Mouse (Mus musculus) mouse embryonic stem cell (cell line): ENCODE data around the gene Tssk2.

Source experiments
- in situ Hi-C, 2 experiments: fragments of 300-500 bp; cut with MboI; formaldehyde crosslinking; loops; 1 replicate in 1 of 2; 3 replicates in 1 of 2; pipeline ENCODE4 v1.14.3; 2019 to 2020; ENCODE audit warnings: low sequenced_read_pairs in 2 of 2, low pct_unique_long_range_greater_than_20kb in 1 of 2, mixed read lengths in 1 of 2; ENCODE audit not compliant: unreplicated experiment in 1 of 2

Tssk2 gene

DNA sequence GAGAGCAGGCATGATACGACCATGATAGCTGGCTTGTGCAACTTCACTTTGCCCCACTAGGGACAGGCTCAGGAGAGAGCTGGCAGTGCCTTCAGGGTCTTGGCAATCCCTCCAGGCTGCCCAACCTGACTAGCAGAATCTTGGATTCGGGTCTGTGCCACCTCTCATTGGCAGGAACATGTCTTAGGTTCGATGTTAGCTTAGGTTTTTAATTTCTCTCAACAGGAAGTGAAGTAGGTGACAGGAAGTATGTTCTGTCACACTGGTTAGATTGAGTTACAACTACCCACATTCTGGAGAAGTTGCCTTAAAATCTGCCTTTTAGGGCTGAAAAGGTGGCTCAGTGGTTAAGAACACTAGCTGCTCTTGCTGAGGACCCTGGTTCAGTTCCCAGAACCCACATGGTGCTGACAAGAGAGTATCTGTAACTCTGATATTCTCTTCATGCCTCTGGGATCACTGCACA lies 36.0 kb downstream of the Tssk2 start:
- in situ Hi-C loops = no loop called here

DNA sequence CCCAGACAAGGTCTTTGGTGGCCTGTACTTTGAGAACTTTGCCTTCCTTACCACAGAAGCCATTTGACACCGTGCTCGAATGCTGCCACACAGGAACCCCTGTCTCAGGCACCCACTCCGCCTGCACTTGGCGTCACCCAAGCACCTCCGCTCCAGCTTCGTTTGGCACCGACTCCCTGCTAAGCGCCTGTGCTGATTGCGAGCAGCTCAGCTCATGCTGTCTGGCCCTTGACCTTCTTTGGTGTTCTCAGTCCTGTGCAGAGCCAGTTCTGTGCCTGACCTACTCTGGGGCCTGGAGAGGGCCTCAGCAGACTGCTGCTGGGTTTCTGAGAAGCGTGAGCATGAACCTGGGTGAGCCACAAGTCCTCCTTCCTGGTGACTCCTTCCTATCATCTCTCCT lies 38.3 kb downstream of the Tssk2 start:
- in situ Hi-C loops = no loop called here

DNA sequence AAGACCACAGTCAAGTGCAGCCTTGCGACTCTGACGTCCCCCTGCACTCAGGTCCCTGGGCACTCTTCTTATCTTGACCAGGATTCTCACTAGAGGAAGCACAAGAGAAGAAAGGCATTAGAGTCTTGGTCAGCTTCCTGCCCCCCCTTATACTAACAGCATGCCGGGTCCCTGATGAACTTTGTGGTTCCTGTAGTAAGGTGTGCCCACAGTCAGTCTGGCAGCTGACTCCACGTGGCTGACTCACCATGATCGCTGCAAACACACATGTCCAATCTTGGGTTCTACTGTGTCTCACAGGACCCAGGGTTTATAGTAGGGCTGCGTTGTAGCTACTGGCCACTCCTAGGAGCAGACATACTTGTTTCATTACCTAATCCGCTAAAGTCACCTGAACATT lies 39.8 kb downstream of the Tssk2 start:
- in situ Hi-C loops = no loop called here

DNA sequence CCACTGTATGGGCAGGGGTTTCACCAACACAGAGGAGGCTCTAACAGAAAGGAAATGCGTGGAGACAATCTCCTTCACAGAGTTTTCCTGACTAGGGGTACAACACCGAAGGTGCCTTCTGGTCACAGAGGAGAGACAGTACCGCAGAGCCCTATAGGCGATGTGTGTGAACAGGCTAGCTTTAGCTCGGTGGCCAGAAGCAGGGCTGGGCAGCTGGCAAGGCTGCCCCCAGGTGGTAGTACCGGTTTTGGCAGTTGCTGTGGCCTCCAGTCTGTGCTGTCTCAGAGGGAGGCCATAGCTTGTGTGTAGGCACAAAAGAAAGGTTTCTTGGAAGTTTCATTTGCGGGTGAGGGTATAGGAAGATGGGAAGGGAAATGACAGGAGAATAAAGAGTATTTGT lies 40.4 kb downstream of the Tssk2 start:
- in situ Hi-C loops = no loop called here

DNA sequence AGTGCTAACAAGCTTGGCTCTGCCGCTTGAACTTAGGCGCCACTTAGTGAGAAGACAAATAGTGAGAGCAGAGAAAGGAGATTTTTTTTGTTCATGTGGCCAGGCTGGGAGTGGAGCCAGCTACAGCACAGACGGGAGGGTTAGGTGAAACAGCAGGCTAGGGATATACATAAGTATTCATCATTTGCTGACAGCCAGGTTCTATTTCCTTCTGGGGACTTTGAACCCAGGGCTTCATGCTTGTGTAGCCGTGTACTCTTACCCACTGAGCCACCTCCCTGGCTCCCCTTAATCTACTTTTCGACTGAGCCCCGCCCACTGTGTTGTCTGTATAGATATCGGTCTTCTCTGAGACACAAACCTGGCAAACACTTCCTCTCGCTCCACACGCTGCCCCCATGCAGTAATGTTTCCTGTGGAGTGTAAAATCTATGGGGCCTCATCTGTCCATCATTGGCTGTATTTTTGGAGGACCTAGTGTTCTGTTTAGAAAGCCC lies 40.9 kb downstream of the Tssk2 start:
- in situ Hi-C loops = no loop called here

DNA sequence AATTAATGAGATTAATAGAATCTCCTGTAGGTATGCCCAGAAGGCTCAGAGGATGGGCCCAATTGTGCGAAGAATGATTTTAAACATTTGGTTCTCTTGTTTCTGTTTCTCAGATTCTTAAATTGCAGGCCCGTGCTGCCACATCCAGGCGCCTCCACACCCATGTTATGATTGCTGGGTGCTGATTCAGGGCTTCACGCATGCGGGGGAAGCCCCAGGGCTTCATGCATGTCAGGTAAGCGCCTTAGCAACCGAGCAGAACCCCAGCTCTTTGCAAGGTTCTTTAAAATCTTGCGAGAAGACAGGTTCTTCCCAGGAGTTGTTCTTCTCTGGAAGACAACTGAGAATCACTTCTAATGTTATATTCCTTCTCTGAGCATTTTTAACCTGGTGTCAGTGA lies 45.0 kb downstream of the Tssk2 start:
- in situ Hi-C loops = no loop called here

- in situ Hi-C loops = loop anchor here in 1 of 2 experiments (5.0 kb wide), 1 partner anchor 42 kb away; no protein-coding TSS in a partner anchor
Observed at GRCm38 (mm10) chr16:17945081-17945831, 46.8 kb downstream of the Tssk2 start.

GRCm38 (mm10) chr16:17949421-17949877 lies 51.0 kb downstream of the Tssk2 start:
- in situ Hi-C loops = loop anchor here in 1 of 2 experiments (5.0 kb wide), 1 partner anchor 38 kb away; no protein-coding TSS in a partner anchor
